Comparison of ENCODE assay signal across 28 mouse cellular contexts in the genomic region with DNA sequence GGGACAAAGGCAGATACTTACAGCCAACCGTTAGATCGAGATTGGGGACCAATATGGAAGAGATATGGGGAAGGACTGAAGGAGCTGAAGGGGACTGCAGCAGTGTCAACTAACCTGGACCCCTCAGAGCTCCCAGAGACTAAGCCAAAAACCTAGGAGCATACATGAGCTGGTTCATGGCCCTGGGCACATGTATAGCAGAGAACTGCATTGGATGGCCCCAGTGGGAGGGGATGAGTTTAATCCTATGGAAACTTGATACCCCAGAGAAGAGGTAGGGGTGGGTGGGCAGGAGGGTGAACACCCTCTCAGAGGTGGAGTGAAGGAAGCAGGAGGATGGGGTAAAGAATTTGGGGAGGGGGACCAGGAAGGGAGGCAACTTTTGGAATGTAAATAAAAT. TPM values are rescaled to one million over a fixed set of nuclear protein-coding genes. Genes with fewer than 3 reads are reported as not detected.
"Had no signal": no experiment of that assay in that cellular context is flagged by ENCODE, and none has a peak within 500 bp of the region (broad histone marks: within the 10 kb centered on the region; RNA-seq: fewer than 3 reads in every experiment).

No protein-coding gene starts in this region.

- H3K4me1 ChIP-seq: lung, embryonic 15.5 days; midbrain, embryonic 10.5 days; midbrain, embryonic 12.5 days; neural tube, embryonic 13.5 days; neural tube, embryonic 15.5 days; stomach, embryonic 15.5 days had no signal

- ATAC-seq: liver, postnatal 0 days; lung, postnatal 0 days; midbrain, embryonic 16.5 days had no signal

- DNase-seq: liver, postnatal 0 days; lung, adult 2 months; lung, postnatal 14 days; lung, postnatal 36 days; midbrain, embryonic 14.5 days; retina, postnatal 1 day; right cerebral cortex, adult 18-20 months; right cerebral cortex, postnatal 25 days; right cerebral cortex, postnatal 4 days; spleen, adult 18-20 months; thymus, adult 2 months; thymus, postnatal 25 days; thymus, postnatal 4 days had no signal

- H3K9ac ChIP-seq: liver, postnatal 0 days; lung, embryonic 15.5 days; midbrain, embryonic 12.5 days; neural tube, embryonic 13.5 days; neural tube, embryonic 15.5 days; stomach, embryonic 15.5 days had no signal

- H3K27me3 ChIP-seq: lung, embryonic 15.5 days; midbrain, embryonic 12.5 days; neural tube, embryonic 13.5 days; neural tube, embryonic 15.5 days; stomach, embryonic 15.5 days had no signal

- H3K9me3 ChIP-seq: lung, embryonic 15.5 days; midbrain, embryonic 10.5 days; midbrain, embryonic 12.5 days; neural tube, embryonic 13.5 days; neural tube, embryonic 15.5 days; stomach, embryonic 15.5 days had no signal

- H3K27ac ChIP-seq: lung, embryonic 15.5 days; midbrain, embryonic 10.5 days; midbrain, embryonic 12.5 days; neural tube, embryonic 13.5 days; neural tube, embryonic 15.5 days; stomach, embryonic 15.5 days; stomach, postnatal 0 days had no signal

- H3K4me3 ChIP-seq: lung, embryonic 15.5 days; midbrain, embryonic 10.5 days; midbrain, embryonic 12.5 days; myocyte; neural tube, embryonic 13.5 days; neural tube, embryonic 15.5 days; stomach, embryonic 15.5 days had no signal

- H3K36me3 ChIP-seq: lung, embryonic 15.5 days; midbrain, embryonic 10.5 days; midbrain, embryonic 12.5 days; neural tube, embryonic 13.5 days; neural tube, embryonic 15.5 days; stomach, embryonic 15.5 days had no signal

RNA-seq across cellular contexts. Expression of a gene that starts 34.7 kb away (rescaled TPM):
- total RNA-seq: megakaryocyte, adult 5-6 weeks; megakaryocyte-erythroid progenitor cell, adult 5-6 weeks had no signal
- polyA plus RNA-seq: liver, postnatal 0 days; lung, embryonic 15.5 days; lung, postnatal 0 days; midbrain, embryonic 12.5 days; midbrain, embryonic 14.5 days; myocyte; neural tube, embryonic 11.5 days; neural tube, embryonic 13.5 days; small intestine, adult 2 months; urinary bladder, adult 2 months had no signal
